Mouse (Mus musculus) liver, postnatal 0 days (tissue): Measurements from ENCODE around the gene Fam102a.

Source experiments
- CTCF ChIP-seq: sonication (generic); IDR thresholded peaks from 2 replicates; pipeline ENCODE4 v1.5.1; 2016; ENCODE audit warnings: antibody characterized with exemption, low read depth
- EP300 ChIP-seq: IDR thresholded peaks from 2 replicates; pipeline ENCODE4 v1.6.1; 2016; ENCODE audit warnings: antibody characterized with exemption, low read depth, mild to moderate bottlenecking

- TF ChIP-seq CTCF: no peak
- 0 out of 2 replicates have a peak, but pooled peaks have one; percentile 47 for TF ChIP-seq EP300
Measured at GRCm38 (mm10) chr2:32499365-32499764, 35.8 kb upstream of the Fam102a start.
